In genomic region chr7:143151171-143151570, GRCm38 (mm10) we compare ENCODE assay signal across 10 mouse cellular contexts. TPM values are rescaled to one million over a fixed set of nuclear protein-coding genes. Genes with fewer than 3 reads are reported as not detected.
A peak's percentile ranks its signal among the peaks of the same experiment; 100 is the strongest.
DNase-seq lines count a peak whose midpoint lies in the region; TF ChIP-seq lines count a peak whose summit lies in the region.
"Had no signal": no experiment of that assay in that cellular context is flagged by ENCODE, and none has a peak within 500 bp of the region (broad histone marks: within the 10 kb centered on the region; RNA-seq: fewer than 3 reads in every experiment).

No protein-coding gene starts in this region.

- no peaks in the 10 kb centered on the region for H3K4me1 ChIP-seq in liver, adult 2 months (ENCODE audit: control insufficient read depth, insufficient read depth, low read length)

- DNase-seq in gastrocnemius, postnatal 10 days = peak; percentile 45
- DNase-seq in gastrocnemius, adult 8-10 months (ENCODE audit: low spot score in 2 of 2) = no peak
- DNase-seq in right cerebral cortex, adult 2 months (ENCODE audit: low spot score in 2 of 2) = peak; percentile 48 to 54
- no peak for DNase-seq in right cerebral cortex, postnatal 25 days
- DNase-seq in embryo, embryonic 10.5 days (ENCODE audit: low spot score) = peak; percentile 81
- peak; percentile 41 for DNase-seq in liver, adult 2 months (ENCODE audit: extremely low read depth, low read depth, low spot score)
- peak; percentile 25 for DNase-seq in right cerebral cortex, postnatal 4 days
- DNase-seq in urinary bladder, postnatal 36 days (ENCODE audit: low spot score in 2 of 2) = no peak

- no peak for TF ChIP-seq POLR2A in liver, adult 2 months (IDR thresholded peaks at IDR 0.05; ENCODE audit: extremely low read depth, insufficient read depth, low read length)

- H3K36me3 ChIP-seq in liver, adult 2 months (ENCODE audit: control insufficient read depth, insufficient read depth, low read length) = no peaks in the 10 kb centered on the region
- H3K36me3 ChIP-seq: embryonic facial prominence, embryonic 12.5 days had no signal

- no peak overlapping the region for H3K27ac ChIP-seq in liver, adult 2 months (replicated peaks; ENCODE audit: insufficient read depth, low read depth, low read length)
- H3K27ac ChIP-seq: embryonic facial prominence, embryonic 12.5 days had no signal

- no peak overlapping the region for H3K4me3 ChIP-seq in liver, adult 2 months (ENCODE audit: insufficient read depth, low read depth, low read length)
- H3K4me3 ChIP-seq: embryonic facial prominence, embryonic 12.5 days had no signal

- TF ChIP-seq CTCF in liver, adult 2 months (IDR thresholded peaks at IDR 0.05; ENCODE audit: low read depth, low read length) = peak; percentile 25; the same call in 1 of the 2 replicates

- no peaks in the 10 kb centered on the region for H3K79me2 ChIP-seq in liver, adult 2 months (ENCODE audit: control insufficient read depth, insufficient read depth, low read length)

- no peaks in the 10 kb centered on the region for H3K27me3 ChIP-seq in liver, adult 2 months (ENCODE audit: control insufficient read depth, insufficient read depth, low read length)
- H3K27me3 ChIP-seq: embryonic facial prominence, embryonic 12.5 days had no signal

- WGBS in liver, adult 2 months = 13% methylated on average over 2 of the region's 2 CpGs

- no peak overlapping the region for H3K9ac ChIP-seq in liver, adult 2 months (ENCODE audit: low read depth, low read length)
- H3K9ac ChIP-seq: embryonic facial prominence, embryonic 12.5 days had no signal

RNA-seq across cellular contexts. Expression of gene Kcnq1, which starts 45.0 kb away (rescaled TPM):
- total RNA-seq in gastrocnemius, postnatal 10 days (2021) = 1 to 10 TPM; 1.6 to 1.9 TPM
- total RNA-seq in gastrocnemius, adult 8-10 months (2022) = under 1 TPM; 0.20 to 0.48 (median 0.34) TPM
- 1.3 and 3.4 TPM in 2 replicates for total RNA-seq in liver, adult 2 months (2014; rRNA removed)
- 0.91 and 2.5 TPM in 2 replicates for polyA plus RNA-seq in liver, adult 2 months (2012; rRNA removed)

RNA-seq across cellular contexts. Expression of gene Trpm5, which starts 56.7 kb away (rescaled TPM):
- 1 to 10 TPM; 1.2 to 2.8 TPM for total RNA-seq in gastrocnemius, postnatal 10 days (2021)
- total RNA-seq in gastrocnemius, adult 8-10 months (2022) = not detected
- under 0.01 and 0.07 TPM in 2 replicates for total RNA-seq in liver, adult 2 months (2014; rRNA removed)
- 0.02 TPM in 1 of 2 replicates, not detected in the other for polyA plus RNA-seq in liver, adult 2 months (2012; rRNA removed)
- total RNA-seq: layer of hippocampus, postnatal 25 days had no signal

Comparison
In these comparisons a context has a peak if more than half of its experiments do, and no peak if none do; other contexts are left out.
1. DNase-seq: peak in gastrocnemius, postnatal 10 days (single experiment), right cerebral cortex, adult 2 months (2 of 2), embryo, embryonic 10.5 days (single experiment), liver, adult 2 months (single experiment) and right cerebral cortex, postnatal 4 days (single experiment); none in gastrocnemius, adult 8-10 months (0 of 2), right cerebral cortex, postnatal 25 days (single experiment) and urinary bladder, postnatal 36 days (0 of 2).